In the genomic region with DNA sequence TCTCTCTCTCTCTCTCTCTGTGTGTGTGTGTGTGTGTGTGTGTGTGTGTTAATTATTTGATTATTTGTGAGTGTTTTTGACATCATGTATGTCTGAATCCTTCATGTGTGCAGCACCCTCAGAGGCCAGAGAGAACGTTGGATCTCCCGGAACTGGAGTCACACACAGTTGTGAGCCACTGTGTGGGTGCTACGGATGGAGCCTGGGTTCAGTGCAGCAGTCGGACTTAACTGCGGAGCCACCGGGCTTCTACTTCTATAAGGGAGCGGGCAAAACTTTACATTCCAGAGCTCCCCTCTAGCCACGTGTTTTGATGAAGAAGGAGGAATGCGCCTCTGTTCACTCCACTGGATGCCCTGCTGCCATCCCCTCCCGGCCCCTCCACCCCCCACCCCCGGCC, we compare ENCODE assay signal across 12 mouse cellular contexts.
DNase-seq lines count a peak whose midpoint lies in the region; ATAC-seq lines count a peak whose summit lies in the region.
"Had no signal": no experiment of that assay in that cellular context is flagged by ENCODE, and none has a peak within 500 bp of the region (broad histone marks: within the 10 kb centered on the region; RNA-seq: fewer than 3 reads in every experiment).

No protein-coding gene starts in this region.

- 44% methylated on average over 11 of the region's 11 CpGs for WGBS in heart, embryonic 15.5 days
- WGBS in limb, embryonic 12.5 days, result 27% methylated on average over 11 of the region's 11 CpGs
- WGBS in limb, embryonic 10.5 days, result 53% methylated on average over 11 of the region's 11 CpGs
- 22% methylated on average over 11 of the region's 11 CpGs for WGBS in limb, embryonic 13.5 days

- H3K4me3 ChIP-seq in heart, embryonic 15.5 days, result no peak overlapping the region
- H3K4me3 ChIP-seq in limb, embryonic 12.5 days (replicated peaks), result no peak overlapping the region
- H3K4me3 ChIP-seq in limb, embryonic 10.5 days, result no peak overlapping the region
- 0 out of 2 replicates have a peak overlapping the region, but pooled peaks have one; percentile 27 for H3K4me3 ChIP-seq in limb, embryonic 13.5 days
- H3K4me3 ChIP-seq: forebrain, embryonic 12.5 days; hindbrain, embryonic 15.5 days had no signal

- H3K9me3 ChIP-seq in heart, embryonic 15.5 days (replicated peaks), result no peaks in the 10 kb centered on the region
- no peaks in the 10 kb centered on the region for H3K9me3 ChIP-seq in limb, embryonic 12.5 days
- H3K9me3 ChIP-seq in limb, embryonic 10.5 days (replicated peaks), result no peaks in the 10 kb centered on the region
- no peaks in the 10 kb centered on the region for H3K9me3 ChIP-seq in limb, embryonic 13.5 days
- H3K9me3 ChIP-seq: forebrain, embryonic 12.5 days; hindbrain, embryonic 15.5 days had no signal

- H3K4me1 ChIP-seq in heart, embryonic 15.5 days (replicated peaks), result peaks cover 9% of the 10 kb centered on the region
- peaks cover 22% of the 10 kb centered on the region for H3K4me1 ChIP-seq in limb, embryonic 12.5 days (replicated peaks)
- peaks cover 20% of the 10 kb centered on the region for H3K4me1 ChIP-seq in limb, embryonic 10.5 days
- H3K4me1 ChIP-seq in limb, embryonic 13.5 days, result peaks cover 24% of the 10 kb centered on the region

- H3K27ac ChIP-seq in heart, embryonic 15.5 days, result no peak overlapping the region
- H3K27ac ChIP-seq in limb, embryonic 12.5 days, result no peak overlapping the region
- no peak overlapping the region for H3K27ac ChIP-seq in limb, embryonic 10.5 days
- no peak overlapping the region for H3K27ac ChIP-seq in limb, embryonic 13.5 days
- H3K27ac ChIP-seq: forebrain, embryonic 12.5 days; hindbrain, embryonic 15.5 days; macrophage had no signal

- H3K36me3 ChIP-seq in heart, embryonic 15.5 days, result no peaks in the 10 kb centered on the region; the same call in 1 of the 2 replicates
- H3K36me3 ChIP-seq in limb, embryonic 12.5 days, result no peaks in the 10 kb centered on the region
- no peaks in the 10 kb centered on the region for H3K36me3 ChIP-seq in limb, embryonic 10.5 days
- no peaks in the 10 kb centered on the region for H3K36me3 ChIP-seq in limb, embryonic 13.5 days
- H3K36me3 ChIP-seq: forebrain, embryonic 12.5 days; hindbrain, embryonic 15.5 days had no signal

- H3K27me3 ChIP-seq in heart, embryonic 15.5 days, result no peaks in the 10 kb centered on the region; the same call in 1 of the 2 replicates
- H3K27me3 ChIP-seq in limb, embryonic 12.5 days, result no peaks in the 10 kb centered on the region
- H3K27me3 ChIP-seq in limb, embryonic 10.5 days (ENCODE audit: low read depth, poor library complexity, severe bottlenecking), result no peaks in the 10 kb centered on the region
- no peaks in the 10 kb centered on the region; the same call in 1 of the 2 replicates for H3K27me3 ChIP-seq in limb, embryonic 13.5 days
- H3K27me3 ChIP-seq: hindbrain, embryonic 15.5 days had no signal

- intact Hi-C loops in heart, postnatal 25 days (cut with DNase I), result no loop called here

- peak overlapping the region; percentile 52 for H3K4me2 ChIP-seq in heart, embryonic 15.5 days
- peak overlapping the region; percentile 49 for H3K4me2 ChIP-seq in limb, embryonic 12.5 days
- H3K4me2 ChIP-seq in limb, embryonic 13.5 days (replicated peaks), result peak overlapping the region; percentile 58

- no peak overlapping the region for H3K9ac ChIP-seq in heart, embryonic 15.5 days
- H3K9ac ChIP-seq in limb, embryonic 12.5 days (replicated peaks), result no peak overlapping the region
- H3K9ac ChIP-seq in limb, embryonic 13.5 days, result no peak overlapping the region
- H3K9ac ChIP-seq: forebrain, embryonic 12.5 days; hindbrain, embryonic 15.5 days had no signal

- DNase-seq in heart, postnatal 25 days (ENCODE audit: low spot score), result no peak
- DNase-seq in limb, embryonic 10.5 days (ENCODE audit: low spot score), result no peak
- peak; percentile 6 for DNase-seq in embryo, embryonic 9.5 days (ENCODE audit: extremely low spot score)
- no peak for DNase-seq in ovary, postnatal 10 days (ENCODE audit: low spot score)
- no peak for DNase-seq in urinary bladder, postnatal 25 days (ENCODE audit: low spot score)
- DNase-seq: cerebellum, adult 11 months had no signal

- ATAC-seq in heart, embryonic 15.5 days (replicated peaks; ENCODE audit: insufficient number of reproducible peaks, insufficient read depth, low FRiP score, low read depth), result no peak
- ATAC-seq in limb, embryonic 12.5 days (ENCODE audit: insufficient number of reproducible peaks, insufficient read depth, low FRiP score, low TSS enrichment, low read depth), result peak; percentile 56; the same call in 1 of the 2 replicates
- ATAC-seq in limb, embryonic 13.5 days (ENCODE audit: low FRiP score, low read depth), result 0 out of 2 replicates have a peak, but pooled peaks have one; percentile 32
